Comparison of ENCODE assay signal across 8 mouse cellular contexts in genomic region chr4:141076761-141077506, GRCm38 (mm10). TPM values are rescaled to one million over a fixed set of nuclear protein-coding genes. Genes with fewer than 3 reads are reported as not detected.
DNase-seq lines count a peak whose midpoint lies in the region; ATAC-seq and TF ChIP-seq lines count a peak whose summit lies in the region.

No protein-coding gene starts in this region.

- H3ac ChIP-seq in C2C12 (ENCODE audit: control insufficient read depth, insufficient read length, low read depth), result peak overlapping the region; percentile 73

- H3K9me3 ChIP-seq in heart, embryonic 10.5 days, result no peaks in the 10 kb centered on the region
- no peaks in the 10 kb centered on the region for H3K9me3 ChIP-seq in liver, embryonic 11.5 days (ENCODE audit: control insufficient read depth, low read length)

- no peak for TF ChIP-seq CTCF in C2C12 (IDR thresholded peaks at IDR 0.05; ENCODE audit: control insufficient read depth, insufficient read depth, insufficient read length)

- peak overlapping the region; percentile 91 for H3K4me2 ChIP-seq in liver, embryonic 11.5 days

- H3K36me3 ChIP-seq in C2C12 (ENCODE audit: control insufficient read depth, insufficient read depth), result peaks cover 10% of the 10 kb centered on the region
- H3K36me3 ChIP-seq in heart, embryonic 10.5 days, result peaks cover 30% of the 10 kb centered on the region
- peaks cover 18% of the 10 kb centered on the region for H3K36me3 ChIP-seq in liver, embryonic 11.5 days (ENCODE audit: control insufficient read depth, insufficient read depth, low read length)

- H3K79me2 ChIP-seq in C2C12 (ENCODE audit: control insufficient read depth, insufficient read depth), result peaks cover 44% of the 10 kb centered on the region

- peaks cover 33% of the 10 kb centered on the region for H3K4me1 ChIP-seq in heart, embryonic 10.5 days
- H3K4me1 ChIP-seq in liver, embryonic 11.5 days (replicated peaks; ENCODE audit: control insufficient read depth, insufficient read depth, low read length), result peaks cover 26% of the 10 kb centered on the region

- peaks cover 18% of the 10 kb centered on the region for H3K79me3 ChIP-seq in C2C12 (ENCODE audit: low read depth)

- peak overlapping the region; percentile 87; the same call in 1 of the 2 replicates for H3K27ac ChIP-seq in heart, embryonic 10.5 days
- peak overlapping the region; percentile 97 for H3K27ac ChIP-seq in liver, embryonic 11.5 days (ENCODE audit: low read depth, low read length)

- WGBS in heart, embryonic 10.5 days, result 70% methylated on average over 17 of the region's 17 CpGs
- WGBS in liver, embryonic 11.5 days, result 36% methylated on average over 17 of the region's 17 CpGs

- peak; percentile 84 for ATAC-seq in liver, embryonic 11.5 days (replicated peaks; ENCODE audit: low FRiP score)
- ATAC-seq in monocyte, adult 5-6 weeks (replicated peaks; ENCODE audit: insufficient number of reproducible peaks, low FRiP score, low TSS enrichment, poor library complexity, severe bottlenecking), result peak; percentile 74

- H3K4me3 ChIP-seq in C2C12 (ENCODE audit: insufficient read depth, poor library complexity, severe bottlenecking), result peak overlapping the region; percentile 96
- peak overlapping the region; percentile 95 for H3K4me3 ChIP-seq in heart, embryonic 10.5 days
- peak overlapping the region; percentile 99 for H3K4me3 ChIP-seq in liver, embryonic 11.5 days (ENCODE audit: low read depth, low read length)

- H3K9ac ChIP-seq in liver, embryonic 11.5 days (ENCODE audit: low read depth, low read length), result peak overlapping the region; percentile 90

- peak; percentile 91 for DNase-seq in MEL-GATA-1-ER (ENCODE audit: extremely low read depth, low read depth)
- no peak for DNase-seq in heart, embryonic 10.5 days (ENCODE audit: low spot score)
- DNase-seq in liver, embryonic 11.5 days (ENCODE audit: low spot score), result peak; percentile 46
- DNase-seq in embryo, embryonic 10 days (ENCODE audit: low spot score), result no peak
- DNase-seq in kidney, adult 11 months, result no peak
- DNase-seq in gastrocnemius, adult 18-20 months (ENCODE audit: low spot score), result no peak

- H3K27me3 ChIP-seq in C2C12 (ENCODE audit: control insufficient read depth, insufficient read depth, insufficient read length), result no peaks in the 10 kb centered on the region
- H3K27me3 ChIP-seq in heart, embryonic 10.5 days (ENCODE audit: insufficient read depth, poor library complexity, severe bottlenecking), result no peaks in the 10 kb centered on the region
- H3K27me3 ChIP-seq in liver, embryonic 11.5 days (replicated peaks; ENCODE audit: control insufficient read depth, insufficient read depth, low read length), result no peaks in the 10 kb centered on the region

TF ChIP-seq in C2C12, 6 proteins besides CTCF, POLR2A, EP300 and RAD21:
- no peak for TF ChIP-seq CEBPB (IDR thresholded peaks at IDR 0.05; ENCODE audit: low read depth)
- TF ChIP-seq MAX (IDR thresholded peaks at IDR 0.05), result no peak
- no peak for TF ChIP-seq MYOG (IDR thresholded peaks at IDR 0.05; ENCODE audit: control insufficient read depth, extremely low read depth, insufficient read length)
- TF ChIP-seq USF1 (IDR thresholded peaks at IDR 0.05; ENCODE audit: low read depth), result no peak
- no peak for TF ChIP-seq MYOD1 (IDR thresholded peaks at IDR 0.05; ENCODE audit: control insufficient read depth, insufficient read length, low read depth)
- TF ChIP-seq FOSL1 (IDR thresholded peaks at IDR 0.05; ENCODE audit: insufficient read depth, low read length, poor library complexity, severe bottlenecking), result no peak

RNA-seq across cellular contexts. Expression of gene Necap2, which starts 1.2 kb away (rescaled TPM):
- polyA plus RNA-seq in C2C12 (2012; fragmentation: generic; extraction: Trizol), result 70.2 TPM
- polyA plus RNA-seq in heart, embryonic 10.5 days (2016; fragmentation: Nextera tagmentation; extraction: Ambion mirVana), result 41.9 and 53.4 TPM in 2 replicates
- polyA plus RNA-seq in liver, embryonic 11.5 days (2014; fragmentation: Nextera tagmentation; extraction: Ambion mirVana), result 178 and 180 TPM in 2 replicates
- 103 to 149 TPM (median 111 TPM) in 3 replicates for total RNA-seq in monocyte, adult 5-6 weeks (2017)
- total RNA-seq in gastrocnemius, adult 18-20 months (2021), result 10 to 100 TPM; 12.9 to 16.2 TPM

RNA-seq across cellular contexts. Expression of gene Spata21, which starts 11.2 kb away (rescaled TPM):
- not detected for polyA plus RNA-seq in C2C12 (2012; fragmentation: generic; extraction: Trizol)
- polyA plus RNA-seq in heart, embryonic 10.5 days (2016; fragmentation: Nextera tagmentation; extraction: Ambion mirVana), result 0.05 TPM in 1 of 2 replicates, not detected in the other
- polyA plus RNA-seq in liver, embryonic 11.5 days (2014; fragmentation: Nextera tagmentation; extraction: Ambion mirVana), result 0.19 TPM in 1 of 2 replicates, not detected in the other
- total RNA-seq in monocyte, adult 5-6 weeks (2017), result not detected in 3 replicates
- total RNA-seq in gastrocnemius, adult 18-20 months (2021), result not detected

RNA-seq across cellular contexts. Expression of gene Crocc, which starts 16.6 kb away (rescaled TPM):
- 6.0 TPM for polyA plus RNA-seq in C2C12 (2012; fragmentation: generic; extraction: Trizol)
- polyA plus RNA-seq in heart, embryonic 10.5 days (2016; fragmentation: Nextera tagmentation; extraction: Ambion mirVana), result 4.7 and 6.4 TPM in 2 replicates
- 5.0 and 6.0 TPM in 2 replicates for polyA plus RNA-seq in liver, embryonic 11.5 days (2014; fragmentation: Nextera tagmentation; extraction: Ambion mirVana)
- 4.8 to 12.1 TPM (median 8.5 TPM) in 3 replicates for total RNA-seq in monocyte, adult 5-6 weeks (2017)
- total RNA-seq in gastrocnemius, adult 18-20 months (2021), result 1 to 10 TPM; 2.0 to 2.5 TPM

Comparison
In these comparisons a context has a peak if more than half of its experiments do, and no peak if none do; other contexts are left out.
1. DNase-seq: peak in MEL-GATA-1-ER (single experiment) and liver, embryonic 11.5 days (single experiment); none in heart, embryonic 10.5 days (single experiment), embryo, embryonic 10 days (single experiment), kidney, adult 11 months (single experiment) and gastrocnemius, adult 18-20 months (single experiment).
2. Peak in every context shown above with its lines, with median percentiles within 50 percentile points of each other: H3K4me3 ChIP-seq.